Comparison of ENCODE assay signal across 27 mouse cellular contexts in the genomic region with DNA sequence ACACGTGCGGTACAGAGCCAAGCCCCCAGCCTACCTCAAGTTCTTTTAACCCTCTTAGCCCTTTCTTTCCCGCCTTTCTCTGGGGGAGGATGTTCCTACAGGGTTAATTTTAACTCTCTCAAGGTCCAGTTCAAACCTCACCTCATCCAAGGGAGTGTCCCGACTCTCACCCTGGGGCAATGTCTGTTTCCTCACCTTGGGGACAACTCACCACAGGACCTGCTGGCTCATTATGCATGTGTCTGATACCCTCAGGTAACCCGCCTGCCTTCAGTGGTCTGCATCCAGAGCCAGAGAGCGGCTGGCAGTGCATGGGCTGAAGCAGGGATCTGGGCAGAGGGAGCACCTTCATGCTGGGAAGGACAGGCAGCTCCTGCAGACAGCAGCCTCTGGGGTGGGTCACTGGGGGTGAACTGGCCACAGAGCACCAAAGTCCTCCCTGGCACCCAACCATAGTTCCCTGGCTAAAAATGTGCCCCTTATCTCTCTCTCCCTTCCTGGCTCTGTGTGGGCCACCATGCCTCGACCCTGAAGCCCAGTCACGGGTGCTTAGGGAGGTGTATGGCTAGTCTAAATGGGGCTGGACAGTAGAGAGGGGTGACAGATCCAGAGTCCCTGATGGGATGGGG. TPM values are rescaled to one million over a fixed set of nuclear protein-coding genes. Genes with fewer than 3 reads are reported as not detected.
DNase-seq lines count a peak whose midpoint lies in the region; ATAC-seq and TF ChIP-seq lines count a peak whose summit lies in the region.
"Had no signal": no experiment of that assay in that cellular context is flagged by ENCODE, and none has a peak within 500 bp of the region (broad histone marks: within the 10 kb centered on the region; RNA-seq: fewer than 3 reads in every experiment).

No protein-coding gene starts in this region.

- DNase-seq in ES-E14 (ENCODE audit: low read depth, low spot score), result no peak
- no peak for DNase-seq in spleen, postnatal 10 days (ENCODE audit: low spot score in 2 of 2)
- DNase-seq: adrenal gland, postnatal 14 days; cerebellum, adult 11-12 months; cerebellum, postnatal 25 days; forebrain, postnatal 0 days; gastrocnemius, postnatal 36 days; kidney, postnatal 14 days; layer of hippocampus, postnatal 36 days; right cerebral cortex, postnatal 14 days; thymus, adult 2 months had no signal

- H3K9ac ChIP-seq in intestine, embryonic 16.5 days (ENCODE audit: low read depth, low read length), result peak overlapping the region; percentile 20; the same call in 1 of the 2 replicates
- H3K9ac ChIP-seq in intestine, embryonic 15.5 days, result no peak overlapping the region
- H3K9ac ChIP-seq in ES-E14 (ENCODE audit: insufficient read depth, low read depth, low read length, poor library complexity, severe bottlenecking), result peak overlapping the region; percentile 13; the same call in 1 of the 2 replicates
- H3K9ac ChIP-seq in heart, embryonic 16.5 days (ENCODE audit: low read length), result peak overlapping the region; percentile 41; the same call in 1 of the 2 replicates
- H3K9ac ChIP-seq: forebrain, postnatal 0 days; hindbrain, embryonic 13.5 days; liver, embryonic 14.5 days; neural tube, embryonic 15.5 days; stomach, embryonic 15.5 days had no signal

- TF ChIP-seq POLR2A in small intestine, adult 2 months (IDR thresholded peaks at IDR 0.05; ENCODE audit: low read depth, low read length), result no peak

- H3K36me3 ChIP-seq in intestine, embryonic 16.5 days (ENCODE audit: control insufficient read depth, insufficient read depth, low read length), result peaks cover 22% of the 10 kb centered on the region
- H3K36me3 ChIP-seq in intestine, embryonic 15.5 days, result peaks cover 16% of the 10 kb centered on the region
- peaks cover 26% of the 10 kb centered on the region for H3K36me3 ChIP-seq in ES-E14 (ENCODE audit: control insufficient read depth, insufficient read depth, low read length, poor library complexity, severe bottlenecking)
- peaks cover 21% of the 10 kb centered on the region for H3K36me3 ChIP-seq in heart, embryonic 16.5 days (ENCODE audit: control insufficient read depth, insufficient read depth)
- peaks cover 31% of the 10 kb centered on the region for H3K36me3 ChIP-seq in small intestine, adult 2 months (ENCODE audit: control insufficient read depth, insufficient read depth, low read length)
- H3K36me3 ChIP-seq: G1E had no signal

- no peaks in the 10 kb centered on the region for H3K9me3 ChIP-seq in intestine, embryonic 16.5 days (ENCODE audit: control insufficient read depth, low read length)
- H3K9me3 ChIP-seq in intestine, embryonic 15.5 days, result no peaks in the 10 kb centered on the region
- H3K9me3 ChIP-seq in ES-E14 (ENCODE audit: control insufficient read depth, insufficient read depth, low read depth, low read length), result no peaks in the 10 kb centered on the region
- H3K9me3 ChIP-seq in heart, embryonic 16.5 days (replicated peaks; ENCODE audit: control insufficient read depth, low read length), result no peaks in the 10 kb centered on the region
- H3K9me3 ChIP-seq: forebrain, embryonic 10.5 days; G1E; hindbrain, embryonic 13.5 days; neural tube, embryonic 15.5 days; stomach, embryonic 15.5 days had no signal

- no peak overlapping the region for H3K4me3 ChIP-seq in intestine, embryonic 16.5 days (ENCODE audit: low read length)
- H3K4me3 ChIP-seq in intestine, embryonic 15.5 days (replicated peaks), result no peak overlapping the region
- H3K4me3 ChIP-seq in ES-E14 (ENCODE audit: insufficient read depth in 1 of 2, low read depth in 1 of 2, low read length in 2 of 2, poor library complexity in 1 of 2, severe bottlenecking in 1 of 2), result peak overlapping the region; percentile 63 to 88
- no peak overlapping the region for H3K4me3 ChIP-seq in heart, embryonic 16.5 days (ENCODE audit: low read length)
- H3K4me3 ChIP-seq in small intestine, adult 2 months (ENCODE audit: low read depth, low read length), result no peak overlapping the region
- H3K4me3 ChIP-seq: forebrain, embryonic 10.5 days; hindbrain, embryonic 13.5 days; layer of hippocampus, adult 2 months; neural tube, embryonic 15.5 days had no signal

- H3K27ac ChIP-seq in intestine, embryonic 16.5 days (ENCODE audit: low read length), result no peak overlapping the region
- H3K27ac ChIP-seq in intestine, embryonic 15.5 days, result no peak overlapping the region
- H3K27ac ChIP-seq in ES-E14 (ENCODE audit: insufficient read depth, low read depth, low read length, poor library complexity, severe bottlenecking), result 0 out of 2 replicates have a peak overlapping the region, but pooled peaks have one; percentile 7
- no peak overlapping the region for H3K27ac ChIP-seq in heart, embryonic 16.5 days (ENCODE audit: low read length)
- H3K27ac ChIP-seq in small intestine, adult 2 months (ENCODE audit: insufficient read depth, low read depth, low read length), result peak overlapping the region; percentile 62
- H3K27ac ChIP-seq: forebrain, embryonic 10.5 days; hindbrain, embryonic 13.5 days; layer of hippocampus, adult 2 months; liver, embryonic 14.5 days; neural tube, embryonic 15.5 days had no signal

- no peak for TF ChIP-seq CTCF in small intestine, adult 2 months (IDR thresholded peaks at IDR 0.05; ENCODE audit: extremely low read depth, insufficient read length, insufficient replicate concordance, low read depth, low read length)

- 87% methylated on average over 8 of the region's 8 CpGs for WGBS in intestine, embryonic 16.5 days
- WGBS in intestine, embryonic 15.5 days, result 80% methylated on average over 8 of the region's 8 CpGs
- 74% methylated on average over 8 of the region's 8 CpGs for WGBS in heart, embryonic 16.5 days
- WGBS in small intestine, adult 2 months, result 67% methylated on average over 8 of the region's 8 CpGs

- H3K27me3 ChIP-seq in intestine, embryonic 16.5 days (replicated peaks; ENCODE audit: control insufficient read depth, insufficient read depth, low read length), result no peaks in the 10 kb centered on the region
- H3K27me3 ChIP-seq in intestine, embryonic 15.5 days (replicated peaks), result no peaks in the 10 kb centered on the region
- no peaks in the 10 kb centered on the region; the same call in 1 of the 2 replicates for H3K27me3 ChIP-seq in heart, embryonic 16.5 days (ENCODE audit: control insufficient read depth, insufficient read depth, low read length)
- H3K27me3 ChIP-seq in small intestine, adult 2 months (ENCODE audit: control insufficient read depth, insufficient read depth, low read length), result no peaks in the 10 kb centered on the region
- H3K27me3 ChIP-seq: stomach, embryonic 15.5 days had no signal

- H3K4me2 ChIP-seq in intestine, embryonic 16.5 days (ENCODE audit: low read depth, low read length), result no peak overlapping the region
- no peak overlapping the region for H3K4me2 ChIP-seq in intestine, embryonic 15.5 days (replicated peaks)
- no peak overlapping the region for H3K4me2 ChIP-seq in heart, embryonic 16.5 days (ENCODE audit: low read depth, low read length)
- H3K4me2 ChIP-seq: hindbrain, embryonic 13.5 days; neural tube, embryonic 15.5 days had no signal

- in situ Hi-C loops in ES-E14 (cut with MboI; ENCODE audit: low sequenced_read_pairs in 2 of 2, unreplicated experiment in 2 of 2), result no loop called here

- no peak for ATAC-seq in intestine, embryonic 16.5 days
- no peak for ATAC-seq in intestine, embryonic 15.5 days
- no peak for ATAC-seq in heart, embryonic 16.5 days (replicated peaks; ENCODE audit: extremely low read depth, insufficient read depth, low FRiP score)
- ATAC-seq in cerebellum, adult (ENCODE audit: insufficient number of reproducible peaks, low FRiP score, low TSS enrichment), result no peak
- ATAC-seq: activated CD4-positive, CD25-positive, alpha-beta regulatory T cell, adult 4 months; forebrain, postnatal 0 days; lung, postnatal 0 days; midbrain, embryonic 16.5 days had no signal

- H3K4me1 ChIP-seq in intestine, embryonic 16.5 days (ENCODE audit: control insufficient read depth, insufficient read depth, low read length), result peaks cover 36% of the 10 kb centered on the region
- peaks cover 36% of the 10 kb centered on the region for H3K4me1 ChIP-seq in intestine, embryonic 15.5 days (replicated peaks)
- H3K4me1 ChIP-seq in ES-E14 (ENCODE audit: control insufficient read depth in 2 of 2, insufficient read depth in 2 of 2, low read length in 2 of 2, poor library complexity in 1 of 2), result peaks cover 0 to 27% of the 10 kb centered on the region in 2 experiments; a peak in 3 of 4 replicates
- peaks cover 25% of the 10 kb centered on the region for H3K4me1 ChIP-seq in heart, embryonic 16.5 days (ENCODE audit: control insufficient read depth, insufficient read depth, low read length)
- peaks cover 21% of the 10 kb centered on the region for H3K4me1 ChIP-seq in small intestine, adult 2 months (ENCODE audit: control insufficient read depth, insufficient read depth, insufficient read length, low read length)

TF ChIP-seq in ES-E14, 5 proteins besides CTCF, POLR2A, EP300 and RAD21 (continues in another document):
- TF ChIP-seq ZNF384 (IDR thresholded peaks at IDR 0.05; ENCODE audit: low read depth, low read length), result no peak

RNA-seq across cellular contexts. Expression of a gene that starts 9.1 kb away (rescaled TPM):
- 63.8 and 66.2 TPM in 2 replicates for polyA plus RNA-seq in intestine, embryonic 16.5 days (2015; fragmentation: Nextera tagmentation; extraction: Ambion mirVana)
- polyA plus RNA-seq in intestine, embryonic 15.5 days (2015; fragmentation: Nextera tagmentation; extraction: Ambion mirVana), result 63.9 and 68.9 TPM in 2 replicates
- 71.3 and 112 TPM in 2 replicates for total RNA-seq in ES-E14 (2012; rRNA removed)
- 46.9 and 49.7 TPM in 2 replicates for polyA plus RNA-seq in heart, embryonic 16.5 days (2015; fragmentation: Nextera tagmentation; extraction: Ambion mirVana)
- polyA plus RNA-seq in small intestine, adult 2 months (2012; rRNA removed), result 55.3 and 108 TPM in 2 replicates
- polyA plus RNA-seq: G1E had no signal

RNA-seq across cellular contexts. Expression of a gene that starts 21.6 kb away (rescaled TPM):
- 31.7 and 36.4 TPM in 2 replicates for polyA plus RNA-seq in intestine, embryonic 16.5 days (2015; fragmentation: Nextera tagmentation; extraction: Ambion mirVana)
- 18.5 and 21.0 TPM in 2 replicates for polyA plus RNA-seq in intestine, embryonic 15.5 days (2015; fragmentation: Nextera tagmentation; extraction: Ambion mirVana)
- total RNA-seq in ES-E14 (2012; rRNA removed), result 3.9 and 10.1 TPM in 2 replicates
- polyA plus RNA-seq in heart, embryonic 16.5 days (2015; fragmentation: Nextera tagmentation; extraction: Ambion mirVana), result 1.1 and 1.7 TPM in 2 replicates
- polyA plus RNA-seq in small intestine, adult 2 months (2012; rRNA removed), result 46.5 and 61.9 TPM in 2 replicates
- polyA plus RNA-seq: C2C12, G1E had no signal

RNA-seq across cellular contexts. Expression of a gene that starts 26.8 kb away (rescaled TPM):
- polyA plus RNA-seq in intestine, embryonic 16.5 days (2015; fragmentation: Nextera tagmentation; extraction: Ambion mirVana), result 7.4 and 10.5 TPM in 2 replicates
- 3.3 and 4.3 TPM in 2 replicates for polyA plus RNA-seq in intestine, embryonic 15.5 days (2015; fragmentation: Nextera tagmentation; extraction: Ambion mirVana)
- 0.76 and 0.79 TPM in 2 replicates for total RNA-seq in ES-E14 (2012; rRNA removed)
- polyA plus RNA-seq in heart, embryonic 16.5 days (2015; fragmentation: Nextera tagmentation; extraction: Ambion mirVana), result 1.3 TPM in 2 replicates
- 11.2 and 25.3 TPM in 2 replicates for polyA plus RNA-seq in small intestine, adult 2 months (2012; rRNA removed)
- polyA plus RNA-seq: activated CD4-positive, CD25-positive, alpha-beta regulatory T cell, adult 4 months; forebrain, embryonic 10.5 days; G1E had no signal

RNA-seq across cellular contexts. Expression of a gene that starts 58.4 kb away (rescaled TPM):
- polyA plus RNA-seq in intestine, embryonic 16.5 days (2015; fragmentation: Nextera tagmentation; extraction: Ambion mirVana), result 6.2 and 6.3 TPM in 2 replicates
- polyA plus RNA-seq in intestine, embryonic 15.5 days (2015; fragmentation: Nextera tagmentation; extraction: Ambion mirVana), result 7.4 and 10.5 TPM in 2 replicates
- total RNA-seq in ES-E14 (2012; rRNA removed), result 51.5 and 58.6 TPM in 2 replicates
- 5.2 and 7.1 TPM in 2 replicates for polyA plus RNA-seq in heart, embryonic 16.5 days (2015; fragmentation: Nextera tagmentation; extraction: Ambion mirVana)
- 30.8 and 56.0 TPM in 2 replicates for polyA plus RNA-seq in small intestine, adult 2 months (2012; rRNA removed)

Comparison
In these comparisons a context has a peak if more than half of its experiments do, and no peak if none do; other contexts are left out.
1. H3K27ac ChIP-seq: peak in ES-E14 (single experiment) and small intestine, adult 2 months (single experiment); none in intestine, embryonic 16.5 days (single experiment), intestine, embryonic 15.5 days (single experiment) and heart, embryonic 16.5 days (single experiment).
2. H3K4me3 ChIP-seq: peak in ES-E14 (2 of 2); none in intestine, embryonic 16.5 days (single experiment), intestine, embryonic 15.5 days (single experiment), heart, embryonic 16.5 days (single experiment) and small intestine, adult 2 months (single experiment).